Mouse (Mus musculus) telencephalon, adult 2 months (tissue): Measurements from ENCODE around the gene Haus3.

Experiments used
- DNase-seq: peaks from one replicate; pipeline ENCODE4 v3.0.0-alpha.2; 2011; ENCODE audit warnings: low read depth, low spot score

Gene Haus3

DNA sequence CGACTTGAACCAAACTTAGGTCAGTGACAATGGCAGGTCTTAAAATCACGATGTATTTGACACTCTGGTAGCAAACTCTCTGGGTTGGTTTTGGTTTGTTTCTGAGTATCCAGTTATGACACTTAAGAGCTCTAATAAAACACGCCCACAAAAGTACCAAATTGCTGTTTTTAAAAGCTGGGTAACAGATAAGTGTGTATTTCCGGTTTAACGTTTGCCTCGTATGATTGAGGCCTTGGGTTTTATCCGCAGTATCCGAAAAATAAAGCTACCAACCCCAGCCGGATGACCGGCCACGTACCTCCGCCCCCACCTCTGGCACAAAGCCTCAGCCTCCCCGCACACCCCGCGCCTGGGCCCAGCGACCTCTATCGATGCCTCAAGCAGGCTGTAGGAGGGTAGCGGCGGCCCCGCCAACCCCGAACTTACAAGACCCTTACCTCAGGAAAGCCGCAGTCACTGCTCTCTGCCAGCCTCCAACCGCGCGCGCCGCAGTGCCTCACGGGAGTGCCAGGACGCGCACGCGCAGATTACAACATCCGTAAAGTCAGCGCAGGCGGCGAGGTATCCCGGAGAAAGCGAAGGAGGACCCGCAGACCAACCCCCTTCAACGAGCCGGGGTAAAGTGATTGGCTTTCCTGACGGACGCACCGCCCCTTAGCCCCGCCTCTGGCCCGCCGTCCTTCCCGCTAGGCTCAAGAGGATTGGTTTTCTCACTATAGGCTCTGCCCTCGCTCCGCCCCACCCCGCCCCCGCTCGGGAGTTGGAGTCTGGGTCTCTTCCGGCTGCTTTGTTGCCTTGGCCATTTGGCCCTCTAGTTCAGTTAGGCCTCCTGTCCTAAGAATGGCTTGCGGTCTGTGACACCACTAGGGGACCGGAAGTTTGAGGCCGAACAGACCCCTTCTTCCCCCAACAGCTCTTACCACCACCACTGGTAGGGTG is at the start of gene Haus3, which contains the start of gene Poln:
Gene Haus3, minus strand, starts transcription at position 578 of the 942 bp plus-strand sequence.
Gene Poln, minus strand, starts transcription at position 499 of the 942 bp plus-strand sequence.
- DNase-seq, result peak; percentile 97

DNA sequence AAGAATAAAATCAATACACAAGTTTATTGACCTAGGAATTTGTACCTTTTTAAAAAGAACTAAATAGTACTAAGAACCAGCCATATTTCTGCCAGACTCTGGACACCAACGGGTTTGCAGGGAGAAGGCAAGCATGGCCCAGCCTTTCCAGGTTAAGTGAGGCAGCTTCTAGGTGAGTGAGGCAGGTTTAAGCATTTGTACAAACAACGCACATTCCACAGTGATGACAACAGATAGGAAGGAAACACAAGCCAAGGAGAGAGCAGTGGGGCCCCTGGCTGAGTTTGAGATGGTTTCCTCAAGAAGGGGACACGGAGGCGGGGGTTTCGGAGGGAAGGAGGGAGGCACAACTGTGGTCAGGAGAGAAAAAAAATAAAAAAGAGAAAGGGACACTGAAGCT is 49.3 kb upstream of the Haus3 start:
- DNase-seq, result no peak

DNA sequence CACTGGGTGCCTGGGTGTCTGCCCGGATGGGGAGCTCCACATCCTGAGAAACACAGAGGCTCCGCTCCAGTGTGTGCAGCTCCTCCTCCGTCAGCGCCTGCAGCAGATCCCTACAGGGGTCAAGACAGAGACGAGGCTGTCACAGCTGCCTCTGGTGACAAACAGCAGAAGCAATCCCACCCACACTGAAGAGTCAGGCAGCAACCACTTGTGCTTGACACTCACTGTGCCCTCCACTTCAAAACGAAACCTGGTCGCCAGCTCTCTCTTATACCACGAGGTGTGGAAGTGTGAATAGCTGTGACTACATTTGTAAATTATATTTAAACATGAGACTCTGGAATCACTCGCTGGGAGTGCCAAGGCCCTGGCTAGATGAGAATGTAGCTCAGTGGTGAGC is 48.4 kb upstream of the Haus3 start:
- no peak for DNase-seq

DNA sequence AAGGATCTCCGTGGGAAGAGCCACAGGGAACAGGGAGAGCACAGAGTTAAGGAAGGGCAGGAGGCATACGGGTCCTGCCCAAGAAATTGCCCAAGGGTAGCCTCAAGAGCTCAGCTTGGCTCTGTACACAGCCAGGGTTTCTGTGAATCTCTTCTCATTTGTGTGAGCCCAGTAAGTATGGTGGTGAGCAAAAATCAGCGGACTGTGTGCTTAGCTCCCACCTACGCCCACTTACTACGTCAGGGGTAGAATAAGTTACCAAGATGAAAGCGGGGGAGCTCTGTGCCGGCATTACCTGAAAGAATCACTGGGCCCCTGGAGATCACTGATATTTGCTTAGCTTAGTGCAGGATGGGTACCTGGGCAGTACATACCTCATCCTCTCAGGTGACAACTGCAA is 46.7 kb upstream of the Haus3 start:
- DNase-seq, result no peak

DNA sequence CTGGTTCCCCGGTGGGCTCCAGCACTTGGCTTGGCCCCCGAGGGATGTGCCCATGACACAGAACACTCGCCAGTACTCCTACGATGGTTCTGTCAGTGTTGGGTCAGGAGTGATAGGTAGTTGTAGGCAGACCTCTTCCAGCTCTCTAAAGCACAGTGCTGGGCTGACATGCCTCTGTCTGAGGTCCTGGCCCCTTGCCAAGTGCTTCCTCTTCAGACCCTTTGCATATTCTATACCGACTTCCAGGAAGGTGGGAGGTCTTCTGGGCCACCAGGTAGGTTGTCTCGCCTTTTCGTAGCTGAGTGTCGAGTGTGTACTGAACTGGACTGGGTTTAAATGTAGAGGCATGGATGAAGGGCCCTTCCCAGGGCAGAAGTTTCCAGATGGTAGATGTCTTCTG is 44.3 kb upstream of the Haus3 start:
- DNase-seq, result no peak

DNA sequence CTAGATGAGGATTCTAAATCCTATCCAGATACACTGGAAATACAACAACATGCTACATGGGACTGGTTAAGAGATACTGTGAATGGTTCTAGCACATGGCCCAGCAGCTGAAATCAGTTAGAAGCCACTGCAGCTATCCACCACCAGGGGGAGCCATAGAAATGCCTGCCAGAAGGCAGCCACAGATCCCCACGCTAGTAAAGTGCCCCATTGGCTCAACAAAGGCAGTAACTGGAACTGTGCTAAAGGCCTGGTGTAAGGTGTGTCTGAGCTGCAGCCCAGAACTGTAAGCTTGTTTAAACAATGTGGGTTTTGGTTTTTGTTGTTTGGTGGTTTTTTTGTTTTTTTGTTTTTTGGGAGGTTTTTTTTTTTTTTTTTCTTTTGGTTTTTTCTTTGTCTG is 41.0 kb upstream of the Haus3 start:
- DNase-seq, result no peak

DNA sequence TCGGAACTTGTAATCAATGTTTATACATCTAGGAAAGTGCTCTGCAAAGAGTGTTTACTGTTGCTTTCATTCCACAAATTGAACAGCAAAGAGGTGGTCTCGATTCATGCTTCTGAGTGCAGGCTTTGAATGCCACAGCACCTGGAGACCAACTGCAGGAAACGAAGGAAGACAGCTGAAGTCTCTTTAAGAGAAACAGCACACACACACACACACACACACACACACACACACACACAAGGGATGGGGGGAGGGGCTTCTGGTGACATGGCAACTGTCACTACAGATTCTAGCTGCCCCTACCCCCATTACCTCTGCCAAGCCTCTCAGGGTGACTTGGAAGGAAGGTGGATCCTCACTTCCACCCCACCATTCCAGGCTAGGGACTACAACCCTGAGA is 38.2 kb upstream of the Haus3 start:
- no peak for DNase-seq

DNA sequence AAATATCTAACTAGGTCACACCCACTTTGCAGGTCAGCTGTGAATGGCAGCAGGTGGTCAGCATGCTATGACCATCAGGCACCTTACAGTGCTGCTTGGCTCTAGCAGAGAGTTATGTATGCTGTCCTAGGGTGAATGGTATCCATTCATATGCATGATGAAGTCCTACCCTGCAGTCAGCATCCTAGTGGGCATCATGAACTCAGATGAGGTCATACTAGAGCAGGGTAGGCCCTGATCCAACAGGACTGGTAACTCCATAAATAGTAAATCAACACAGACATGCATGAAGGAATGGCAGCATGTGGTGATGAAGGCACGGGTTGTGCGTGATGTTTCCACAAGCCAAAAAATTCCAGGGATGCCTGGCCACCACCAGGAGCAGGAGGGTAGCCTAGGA is 36.5 kb upstream of the Haus3 start:
- DNase-seq, result no peak

DNA sequence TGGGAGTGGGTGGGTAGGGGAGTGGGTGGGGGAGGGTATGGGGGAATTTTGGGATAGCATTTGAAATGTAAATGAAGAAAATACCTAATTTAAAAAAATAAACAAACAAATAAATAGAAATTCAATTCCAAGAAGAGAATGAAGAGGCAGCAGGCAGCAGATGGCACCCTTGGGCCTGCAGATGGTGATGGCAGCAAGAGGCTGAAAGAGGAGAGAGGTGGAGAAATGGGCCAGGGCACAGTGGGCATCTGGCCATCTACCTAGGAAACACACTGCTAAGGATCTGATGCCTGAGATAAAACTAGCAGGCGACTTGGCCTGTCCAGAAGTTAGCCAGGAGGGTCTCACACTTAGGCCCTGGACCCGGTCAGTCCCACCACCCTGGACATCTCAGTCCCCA is 35.6 kb upstream of the Haus3 start:
- DNase-seq, result no peak

DNA sequence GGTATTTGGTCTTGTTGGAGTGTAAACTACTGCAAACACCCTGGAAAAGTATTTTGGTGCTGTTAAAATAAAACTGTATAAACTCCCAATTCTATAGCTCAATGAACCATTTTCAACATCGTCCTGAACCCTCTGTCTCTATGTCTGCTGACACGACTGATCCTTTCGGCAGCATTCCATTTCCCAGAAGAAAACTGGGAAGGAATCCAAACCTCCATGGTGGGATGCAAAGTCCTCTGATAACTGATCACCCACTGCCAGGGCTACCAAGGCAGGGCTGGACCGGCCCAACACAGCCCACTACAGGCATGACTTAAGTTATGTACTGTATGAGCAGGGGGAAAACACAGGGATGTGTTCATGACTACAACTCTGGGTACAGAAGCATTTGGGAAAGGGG is 32.7 kb upstream of the Haus3 start:
- DNase-seq, result no peak

DNA sequence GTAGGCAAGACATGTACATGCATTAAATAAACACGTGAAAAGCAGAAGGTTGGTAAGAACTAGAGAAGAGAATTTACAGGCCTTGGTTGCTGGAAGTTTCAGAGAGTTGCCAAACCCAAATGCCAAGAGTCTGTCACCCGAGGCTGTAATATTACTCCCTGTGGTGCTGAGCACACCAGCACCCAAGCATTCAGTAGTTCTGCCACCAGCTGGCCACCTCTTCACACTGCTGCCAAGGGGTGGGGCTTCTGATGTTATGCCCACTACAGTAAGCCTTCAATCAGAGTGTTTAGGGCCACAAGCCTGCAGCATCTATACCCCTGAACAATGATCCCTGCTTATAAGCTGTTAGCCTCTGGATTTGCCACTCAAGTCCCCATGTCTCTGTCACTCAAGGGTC is 32.1 kb upstream of the Haus3 start:
- DNase-seq, result no peak

DNA sequence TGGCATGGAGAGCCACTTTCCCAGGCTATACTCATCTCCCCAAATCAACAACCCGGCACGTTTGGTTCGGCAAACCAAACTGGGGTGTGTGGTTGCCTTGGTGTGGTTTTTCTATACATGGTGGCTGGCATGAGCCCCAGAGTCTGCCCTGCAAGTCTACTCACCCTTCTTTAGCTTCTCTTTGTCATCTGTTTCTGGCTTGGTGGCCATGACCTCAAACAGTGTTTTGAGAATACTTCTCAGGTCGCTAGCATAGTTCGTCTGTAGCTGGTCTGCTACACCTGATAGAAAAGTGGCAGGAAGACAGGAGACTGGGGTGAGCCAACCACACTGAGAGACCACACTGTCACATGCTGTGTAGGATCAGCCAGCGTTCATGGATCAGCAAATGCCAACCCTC is 29.3 kb upstream of the Haus3 start:
- no peak for DNase-seq

DNA sequence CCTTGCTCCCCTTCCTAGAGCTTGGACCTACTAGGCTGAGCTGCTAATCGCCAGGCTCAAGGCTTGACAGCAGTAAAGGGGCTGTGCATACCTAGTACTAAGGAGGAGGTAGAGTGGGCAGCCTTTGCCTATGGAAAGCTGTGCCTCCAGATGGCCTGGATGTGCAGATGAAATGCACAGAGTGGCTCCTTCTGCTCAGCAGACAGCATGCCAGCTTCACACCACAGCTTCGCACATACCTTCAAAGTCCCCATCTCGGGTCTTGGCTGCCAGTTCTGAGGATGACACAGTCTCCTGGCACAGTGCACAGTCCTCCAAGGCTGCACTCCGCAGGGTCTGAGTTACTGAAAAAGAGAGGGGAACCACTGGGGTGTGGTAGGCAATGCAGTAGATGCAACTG is 27.9 kb upstream of the Haus3 start:
- peak; percentile 92 for DNase-seq

DNA sequence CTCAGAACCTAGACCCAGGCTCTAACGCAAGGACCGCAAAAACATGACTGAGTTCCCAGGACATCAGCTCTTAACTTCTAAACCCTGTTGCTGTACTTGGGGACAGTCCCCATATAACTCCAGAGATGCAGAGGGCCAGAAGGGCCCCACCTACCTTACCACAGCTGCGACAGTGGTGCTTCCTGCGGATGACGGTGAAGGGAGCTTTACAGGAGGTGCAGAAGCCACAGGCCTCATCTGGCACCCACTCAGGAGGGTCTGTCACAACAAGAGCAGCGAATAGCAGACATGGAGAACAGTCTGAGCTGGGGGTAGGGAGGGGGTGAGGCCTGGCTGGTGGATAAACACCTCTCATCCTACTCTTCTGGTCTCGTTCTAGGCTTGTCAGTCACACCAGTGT is 27.1 kb upstream of the Haus3 start:
- no peak for DNase-seq

DNA sequence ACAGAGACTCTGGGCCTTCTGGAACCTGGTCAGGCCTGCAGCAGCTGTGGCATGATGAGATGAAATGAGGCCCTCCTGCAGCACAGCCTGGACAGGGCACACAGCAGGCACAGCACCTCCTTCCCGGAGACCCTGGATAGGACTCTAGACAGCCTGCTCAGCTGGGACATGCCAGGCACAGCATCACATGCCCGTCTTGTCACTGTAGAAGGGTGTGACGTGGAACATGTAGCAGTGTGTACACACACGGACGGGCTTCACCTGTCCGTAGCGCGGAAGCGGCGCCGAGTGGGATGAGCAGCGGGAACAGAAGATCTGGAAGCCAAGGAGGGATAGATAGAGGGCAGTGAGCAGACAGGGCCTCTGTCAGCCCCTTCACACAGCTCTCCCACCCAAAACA is 26.5 kb upstream of the Haus3 start:
- no peak for DNase-seq

DNA sequence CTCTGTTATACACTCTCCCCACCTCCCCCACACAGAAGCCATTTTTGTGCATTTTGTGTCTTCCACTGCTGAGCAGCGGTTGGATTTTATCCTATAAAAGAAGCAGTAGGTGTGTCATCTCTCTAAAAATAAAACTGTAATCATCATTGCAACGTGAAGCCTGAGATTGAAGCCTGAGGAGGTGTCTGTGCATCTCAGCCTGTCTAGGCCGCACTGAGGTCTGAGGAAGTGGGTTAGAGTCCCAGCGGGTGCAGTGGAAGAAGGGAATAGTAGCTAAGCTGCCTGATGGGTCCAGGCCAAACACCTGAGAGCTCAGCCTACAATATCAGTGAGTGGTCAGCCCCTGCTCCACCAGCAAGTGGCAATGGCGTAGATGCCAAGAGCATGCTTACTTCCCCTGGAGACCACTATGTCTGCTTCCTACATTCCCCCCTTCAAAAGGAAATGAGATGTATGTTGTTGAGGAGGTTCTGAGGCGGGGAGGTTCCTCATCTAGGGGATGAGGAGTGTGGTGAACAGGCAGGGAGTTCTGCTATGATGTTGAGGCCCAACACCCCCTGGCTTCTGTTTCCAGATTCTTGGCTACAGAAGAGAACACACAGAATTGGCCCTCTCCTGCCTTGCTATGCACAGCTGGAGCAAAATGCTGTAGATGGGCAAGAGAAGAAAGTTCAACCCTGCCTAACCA is 25.8 kb upstream of the Haus3 start:
- DNase-seq, result peak; percentile 77

DNA sequence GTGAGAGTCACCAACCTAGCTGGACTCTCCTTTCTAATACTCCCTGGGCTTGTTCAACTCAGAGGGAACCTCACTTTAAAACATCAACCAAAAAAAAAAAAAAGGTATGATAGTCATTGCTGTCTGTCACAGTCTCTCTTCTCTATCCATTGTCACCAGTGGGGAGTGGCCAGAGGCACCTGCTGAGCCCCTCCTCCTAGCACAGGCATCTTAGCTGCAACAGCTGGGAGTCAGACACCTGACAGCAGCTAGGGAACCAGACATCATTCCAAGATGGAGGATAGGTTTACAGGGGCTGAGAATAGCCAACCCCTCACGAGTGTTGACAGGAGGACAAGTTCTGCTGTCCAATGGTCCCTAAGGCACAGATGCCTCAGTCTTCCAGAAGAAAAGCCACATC is 25.1 kb upstream of the Haus3 start:
- DNase-seq, result no peak

DNA sequence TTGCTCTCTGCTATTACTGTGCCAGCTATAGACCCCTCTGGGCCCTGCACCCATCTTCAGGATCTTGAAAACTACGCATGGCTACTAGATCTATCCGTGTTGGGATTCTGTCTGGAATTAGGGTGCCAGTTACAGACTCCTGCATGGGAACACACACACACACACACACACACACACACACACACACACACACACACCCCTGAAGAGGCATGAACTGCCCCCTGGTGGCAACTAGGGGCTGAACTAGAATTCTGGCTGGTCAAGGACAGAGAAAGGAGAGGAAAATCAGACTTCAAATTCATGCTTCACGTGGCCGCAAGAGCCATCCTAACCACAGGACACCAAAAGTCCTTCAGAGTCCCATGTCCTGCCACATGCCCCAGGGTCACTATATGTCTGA is 22.5 kb upstream of the Haus3 start:
- no peak for DNase-seq

DNA sequence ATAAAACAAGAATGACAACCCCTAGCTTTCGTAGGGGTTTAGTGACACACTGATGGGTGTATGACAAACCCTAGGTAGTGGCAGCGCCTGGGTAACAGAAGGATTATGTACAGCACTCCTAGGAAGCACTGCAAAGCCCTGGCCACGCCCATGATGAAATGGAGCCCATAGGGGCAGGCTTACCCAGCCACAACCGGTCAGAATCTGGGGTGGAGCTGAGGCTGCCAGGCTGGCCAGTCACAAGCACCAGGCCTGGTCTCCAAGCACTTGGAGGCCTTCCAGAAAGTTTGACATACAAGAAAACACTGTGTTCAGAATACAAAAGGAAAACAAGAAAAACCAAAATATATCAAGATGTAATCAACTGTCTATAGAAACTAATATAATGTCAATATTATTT is 21.7 kb upstream of the Haus3 start:
- DNase-seq, result no peak

DNA sequence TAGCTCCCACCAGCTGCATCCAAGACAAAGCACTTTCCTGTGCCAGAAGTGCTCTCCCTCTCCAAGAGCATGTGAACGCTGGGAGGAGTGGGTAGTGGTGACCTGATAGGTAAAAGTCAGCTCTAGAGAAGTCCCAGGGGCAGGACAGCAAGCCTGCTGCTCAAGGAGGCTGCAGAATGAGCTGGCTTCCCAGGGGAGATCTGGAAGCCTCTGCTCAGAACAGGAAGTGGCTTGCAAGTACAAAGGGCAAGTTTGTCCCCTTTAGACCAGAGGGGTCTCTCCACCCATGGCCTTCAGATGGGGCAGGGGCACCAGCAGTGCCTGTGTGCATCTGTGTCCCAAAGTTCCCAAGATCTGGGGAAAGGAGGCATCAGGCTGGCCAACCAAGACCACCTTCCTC is 20.2 kb upstream of the Haus3 start:
- no peak for DNase-seq

DNA sequence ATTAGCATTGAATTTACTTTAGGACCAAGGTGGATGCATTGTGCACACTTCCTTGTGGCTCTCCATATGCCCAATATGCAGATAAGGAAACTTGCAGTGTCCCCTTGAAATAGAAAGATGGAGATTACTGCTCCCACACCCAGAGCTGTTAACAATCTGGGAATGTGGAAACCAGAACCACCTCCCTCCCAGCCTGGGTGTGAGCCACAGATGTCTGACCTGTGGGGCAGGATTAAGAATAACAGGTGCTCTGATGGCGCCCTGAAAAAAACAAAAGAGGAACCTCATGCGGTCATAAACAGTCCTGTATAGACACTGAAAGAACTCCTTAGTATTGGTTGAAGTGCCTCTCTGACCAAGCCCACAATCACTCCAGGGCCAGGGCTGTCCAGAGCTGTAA is 19.5 kb upstream of the Haus3 start:
- DNase-seq, result no peak

DNA sequence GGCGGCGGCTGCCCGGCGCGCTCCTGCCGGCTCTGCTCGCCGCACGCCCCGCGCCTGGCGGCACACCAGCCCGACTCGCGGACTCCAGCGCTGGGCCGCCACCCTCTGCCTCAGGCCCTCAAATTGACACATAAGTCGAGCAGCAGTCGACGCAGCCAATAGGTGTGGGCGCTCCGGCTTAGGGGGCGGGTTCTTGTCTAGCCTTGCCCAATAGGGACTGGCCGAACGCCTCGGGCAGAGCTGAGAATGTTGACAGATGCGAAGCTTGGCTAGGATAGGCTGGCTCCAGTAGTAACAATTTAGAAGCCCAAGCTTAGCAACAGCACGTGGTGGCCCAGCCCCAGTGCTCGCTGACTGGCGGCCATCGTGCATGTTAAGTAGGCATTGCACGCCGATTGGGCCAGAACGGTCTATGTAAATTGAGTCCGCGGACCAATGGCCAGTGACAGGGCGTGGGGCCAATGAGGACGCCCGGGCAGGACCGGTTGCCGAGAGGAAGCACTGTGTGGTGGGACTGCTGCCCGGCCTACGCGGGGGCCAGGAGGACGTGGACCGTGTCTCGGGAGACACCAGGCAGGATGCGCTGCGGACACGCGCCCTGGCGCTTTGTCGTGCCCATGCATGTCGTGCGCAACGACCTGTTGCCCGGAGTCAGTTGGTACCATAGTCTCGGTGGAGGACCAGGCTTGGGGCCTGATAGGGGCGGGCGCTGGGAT is 18.4 kb upstream of the Haus3 start, which contains the start of gene Mxd4:
Gene Mxd4, minus strand, starts transcription at position 120 of the 716 bp plus-strand sequence.
- peak; percentile 100 for DNase-seq
